Mouse (Mus musculus): ENCODE data around the gene Ankrd35.

DNA sequence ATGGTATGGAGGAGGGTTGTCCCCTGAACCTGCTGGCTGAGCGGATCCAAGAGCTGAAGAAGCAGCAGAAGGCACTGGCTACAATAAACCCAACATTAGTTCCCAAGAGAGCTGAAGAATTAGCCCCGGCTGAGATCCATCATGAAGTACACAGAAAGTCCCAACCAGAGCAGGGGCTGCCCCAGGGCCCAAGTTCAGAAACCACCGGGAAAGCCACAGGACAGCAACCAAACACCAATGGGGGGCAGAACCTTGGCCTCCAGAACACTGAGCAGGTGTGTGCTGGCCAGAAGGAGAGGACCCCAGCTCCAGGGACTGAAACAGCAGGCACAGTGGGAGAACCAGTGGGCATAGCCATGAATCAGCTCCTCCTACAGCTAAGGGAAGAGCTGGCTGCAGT lies 13.6 kb downstream of the Ankrd35 start:
- no peak for TF ChIP-seq CTCF (IDR thresholded peaks at IDR 0.05; ENCODE audit: borderline replicate concordance, insufficient read depth, low read length)
- no peak for TF ChIP-seq POLR2A (IDR thresholded peaks at IDR 0.05; ENCODE audit: low read depth, low read length)
